Mouse (Mus musculus): ENCODE measurements around the gene Lgals4.
A peak's percentile ranks its signal among the peaks of the same experiment; 100 is the strongest.
"Not testable (repeated sequence)": the region's sequence is repeated elsewhere in the genome, so short reads cannot be mapped to it uniquely, and the experiment has no call there.

Gene Lgals4

GRCm38 (mm10) chr7:28867508-28868340 lies 34.1 kb downstream of the Lgals4 start:
- DNase-seq = peak; percentile 75

GRCm38 (mm10) chr7:28870901-28871664 lies 37.4 kb downstream of the Lgals4 start:
- DNase-seq = no peak

GRCm38 (mm10) chr7:28874565-28874964 lies 40.9 kb downstream of the Lgals4 start:
- no peak for DNase-seq

GRCm38 (mm10) chr7:28876099-28876498 lies 42.4 kb downstream of the Lgals4 start:
- no peak for DNase-seq

- DNase-seq = no peak
Measured at GRCm38 (mm10) chr7:28877155-28877554, 43.5 kb downstream of the Lgals4 start.

GRCm38 (mm10) chr7:28877856-28878255 lies 44.2 kb downstream of the Lgals4 start:
- DNase-seq = no peak

- DNase-seq = no peak
Measured at GRCm38 (mm10) chr7:28879606-28880005, 46.0 kb downstream of the Lgals4 start.

- DNase-seq = peak; percentile 34
Measured at GRCm38 (mm10) chr7:28880554-28880953, 46.9 kb downstream of the Lgals4 start.

- DNase-seq = no peak
Measured at GRCm38 (mm10) chr7:28881199-28881598, 47.5 kb downstream of the Lgals4 start, which contains the start of gene Capn12. TSS of gene Capn12 (plus strand) at chr7:28881422.

- DNase-seq = no peak
Measured at GRCm38 (mm10) chr7:28883039-28883438, 49.4 kb downstream of the Lgals4 start.

GRCm38 (mm10) chr7:28883704-28884103 lies 50.0 kb downstream of the Lgals4 start:
- not testable (repeated sequence) for DNase-seq

GRCm38 (mm10) chr7:28886486-28886885 lies 52.8 kb downstream of the Lgals4 start:
- DNase-seq = no peak

- peak; percentile 34 for DNase-seq
Measured at GRCm38 (mm10) chr7:28888701-28889161, 55.1 kb downstream of the Lgals4 start.

All from embryo, embryonic 11 days (tissue).